Mouse (Mus musculus): ENCODE data around the gene Dlgap1.

- TF ChIP-seq POLR2A (IDR thresholded peaks at IDR 0.05; ENCODE audit: extremely low read depth, insufficient read depth, low read length) (no peak), CTCF (IDR thresholded peaks at IDR 0.05; ENCODE audit: extremely low read depth, insufficient read depth, low read length) (no peak)
Observed at GRCm38 (mm10) chr17:70626396-70626795, 657.5 kb downstream of the Dlgap1 start.
